Mouse (Mus musculus) thymus, postnatal 10 days (tissue): ENCODE data around the gene Crlf1.
A peak's percentile ranks its signal among the peaks of the same experiment; 100 is the strongest.

Experiments used
- DNase-seq, 2 experiments: peaks; one replicate each; pipeline ENCODE4 v3.0.0; 2021; ENCODE audit warnings: low spot score in 2 of 2

The Crlf1 gene

DNA sequence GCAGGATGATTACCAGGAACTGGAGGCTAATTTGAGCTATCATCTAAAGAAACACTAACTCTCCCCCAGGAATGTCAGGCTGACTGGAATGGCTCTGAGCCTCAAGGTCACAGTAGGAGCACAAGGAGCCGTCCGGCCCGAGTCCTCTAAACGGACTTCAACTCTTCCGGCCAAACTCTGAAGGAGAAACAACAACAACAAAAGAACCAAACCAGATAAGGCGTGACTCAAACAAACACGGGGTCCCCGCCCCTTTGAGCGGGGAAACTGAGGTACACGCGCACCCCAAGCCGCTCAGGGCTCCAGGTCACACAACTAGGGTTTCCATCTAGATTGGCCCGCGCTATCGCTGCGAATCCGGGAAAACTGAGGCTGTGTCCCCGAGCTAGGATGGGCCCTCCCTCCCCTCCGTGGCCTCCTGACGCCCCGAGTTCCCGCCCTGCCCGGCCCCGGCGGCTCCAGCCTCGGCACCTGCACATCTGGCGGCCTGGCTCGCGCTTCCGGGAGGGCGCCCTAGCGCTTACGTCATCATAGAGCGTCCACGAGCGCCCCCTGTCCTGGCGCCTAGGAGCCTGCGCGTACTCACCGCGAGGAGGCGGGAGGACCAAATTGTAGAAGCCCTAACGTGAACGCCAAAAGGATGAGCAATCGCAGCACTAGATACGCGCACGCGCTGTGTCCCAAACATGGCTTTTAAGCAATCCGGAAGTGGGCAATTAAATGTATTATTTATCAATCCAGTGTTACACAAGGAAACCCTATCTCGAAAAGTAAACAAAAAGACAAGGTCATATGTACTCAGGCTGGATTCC is 29.8 kb downstream of the Crlf1 start:
- DNase-seq = peak; percentile 93 to 97

- DNase-seq = no peak
These were observed 34.2 kb downstream of the Crlf1 start for GRCm38 (mm10) chr8:70527111-70527511.

DNA sequence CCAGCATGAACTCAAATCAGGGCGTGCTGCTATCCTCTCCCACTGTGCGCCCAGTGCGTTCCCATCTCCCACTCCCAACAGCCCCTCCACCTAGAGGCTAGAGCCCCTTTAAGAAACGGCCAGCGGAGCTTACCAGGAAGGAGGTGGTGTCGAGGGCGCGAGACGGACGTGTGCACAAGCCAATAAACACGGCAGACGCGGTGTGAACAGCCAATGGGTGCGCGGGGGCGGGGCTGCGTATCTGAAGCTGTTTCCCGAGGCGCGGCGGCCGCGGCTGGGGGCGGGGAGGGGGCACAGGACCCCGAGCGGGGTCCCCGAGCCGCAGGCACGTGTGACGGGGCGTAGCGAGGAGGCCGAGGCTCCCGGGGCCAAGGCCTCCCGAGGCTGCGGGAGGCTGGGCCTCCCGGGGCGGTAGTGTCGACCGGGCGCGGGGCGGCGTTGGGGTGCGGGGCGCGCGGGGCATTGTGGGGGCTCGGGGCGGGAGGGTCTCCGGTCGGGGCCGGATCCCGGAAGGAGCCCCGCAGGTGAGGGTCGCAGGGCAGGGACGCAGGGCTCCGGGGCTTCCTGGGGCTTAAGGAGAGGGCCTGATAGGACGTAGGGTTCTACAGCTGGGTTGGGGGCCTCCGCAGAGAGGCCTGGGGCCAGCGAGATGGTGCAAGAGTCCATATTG is 34.7 kb downstream of the Crlf1 start, which contains the start of the genes Fkbp8 and Kxd1:
Fkbp8 (plus strand) TSS at position 213 of the 670 bp plus-strand sequence.
Kxd1 (minus strand) TSS at position 445 of the 670 bp plus-strand sequence.
- peak; percentile 97 to 99 for DNase-seq

DNA sequence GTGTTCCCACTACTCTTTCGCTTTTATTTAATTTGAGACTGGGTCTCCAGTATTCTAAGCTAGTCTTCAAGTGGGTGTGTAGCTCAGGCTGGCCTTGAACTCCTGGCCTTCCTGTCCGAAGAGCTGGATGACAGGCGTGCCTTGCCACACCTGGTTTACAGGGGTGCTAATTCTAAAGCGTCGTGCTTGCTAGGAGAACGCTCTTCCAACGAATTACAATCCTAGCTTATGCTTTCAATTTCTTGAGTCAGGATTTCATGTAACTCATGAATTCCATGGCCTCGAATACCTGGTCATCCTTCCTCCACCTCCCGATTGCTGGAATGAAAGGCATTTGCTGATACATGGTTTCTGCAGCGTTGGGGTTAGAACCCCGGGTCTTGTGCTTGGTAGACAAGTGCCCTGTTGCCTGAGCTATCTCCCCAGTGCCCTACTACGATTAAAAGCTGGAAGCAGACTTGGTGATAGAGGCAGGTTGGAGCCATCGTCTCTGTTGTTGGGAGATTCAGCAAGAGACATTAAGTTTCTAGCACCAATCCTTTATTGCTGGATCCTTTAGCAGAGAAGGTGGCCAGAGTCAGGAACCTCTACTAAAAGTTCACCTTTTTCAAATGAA is 35.3 kb downstream of the Crlf1 start:
- DNase-seq = no peak

GRCm38 (mm10) chr8:70529299-70529698 is 36.3 kb downstream of the Crlf1 start:
- no peak for DNase-seq

DNA sequence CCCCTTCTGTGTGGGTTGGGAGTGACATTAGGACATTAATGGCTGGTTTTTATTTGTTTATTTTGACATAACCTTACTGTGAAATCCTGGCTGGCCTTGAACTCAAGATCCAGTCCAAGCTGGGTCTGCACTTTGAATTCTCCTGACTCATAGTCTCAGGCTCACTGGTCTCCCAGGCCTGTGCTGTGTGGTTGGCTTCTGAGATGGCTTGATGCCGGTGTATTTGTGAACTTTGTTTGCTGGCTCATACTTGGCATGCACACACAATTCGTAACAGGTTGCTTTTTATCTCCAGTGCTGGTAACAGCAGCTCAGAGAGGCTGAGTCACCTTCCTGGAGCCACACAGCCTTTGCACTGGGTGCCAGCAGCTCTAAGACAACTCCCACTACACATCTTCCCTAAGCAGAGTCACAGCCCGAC is 36.8 kb downstream of the Crlf1 start:
- DNase-seq = no peak

DNA sequence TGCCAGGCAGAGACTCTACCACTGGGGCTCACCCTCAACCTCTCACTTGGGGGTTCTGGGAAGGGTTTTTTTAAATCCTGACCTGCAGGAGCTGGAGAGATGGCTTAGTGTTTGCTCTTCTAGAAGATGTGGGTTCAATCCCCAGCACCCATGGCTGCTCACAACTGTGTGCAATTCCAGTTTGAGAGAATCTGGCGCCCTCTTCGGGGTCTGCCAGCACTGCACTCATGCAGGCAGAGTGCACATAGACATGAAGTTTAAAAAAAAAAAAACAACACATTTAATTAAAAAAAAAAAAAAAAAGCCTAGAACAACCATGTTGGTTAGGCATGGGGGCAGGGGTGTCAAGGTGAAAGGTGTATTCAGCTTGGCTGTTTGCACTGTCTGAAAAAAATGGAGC is 37.4 kb downstream of the Crlf1 start:
- DNase-seq = no peak

GRCm38 (mm10) chr8:70534281-70534680 is 41.3 kb downstream of the Crlf1 start:
- DNase-seq = no peak

DNA sequence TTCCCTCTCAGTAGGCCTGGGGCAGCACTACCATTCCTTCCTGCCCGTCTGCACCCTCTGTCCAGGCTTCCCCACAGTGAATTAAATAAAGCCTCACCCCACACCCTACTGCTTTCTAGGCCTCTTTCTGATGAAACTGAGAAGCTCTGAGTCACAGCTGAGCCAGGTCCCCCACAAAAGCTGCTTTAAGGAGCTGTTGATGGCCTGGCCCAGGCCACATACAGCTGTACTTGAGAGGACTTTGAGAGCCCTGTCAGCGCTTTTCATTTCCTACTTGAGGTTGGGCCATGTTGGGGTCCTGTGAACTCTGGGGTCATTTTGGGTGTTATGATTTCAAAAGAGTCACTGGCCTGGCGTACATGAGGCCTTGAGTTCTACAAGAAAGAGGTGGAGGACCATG is 42.3 kb downstream of the Crlf1 start:
- DNase-seq = no peak

GRCm38 (mm10) chr8:70535701-70536100 is 42.7 kb downstream of the Crlf1 start:
- DNase-seq = no peak

GRCm38 (mm10) chr8:70538024-70538579 is 45.1 kb downstream of the Crlf1 start:
- DNase-seq = peak; percentile 28 to 49

- DNase-seq = peak; percentile 99 to 100
These were observed 45.7 kb downstream of the Crlf1 start for GRCm38 (mm10) chr8:70538633-70539076.

DNA sequence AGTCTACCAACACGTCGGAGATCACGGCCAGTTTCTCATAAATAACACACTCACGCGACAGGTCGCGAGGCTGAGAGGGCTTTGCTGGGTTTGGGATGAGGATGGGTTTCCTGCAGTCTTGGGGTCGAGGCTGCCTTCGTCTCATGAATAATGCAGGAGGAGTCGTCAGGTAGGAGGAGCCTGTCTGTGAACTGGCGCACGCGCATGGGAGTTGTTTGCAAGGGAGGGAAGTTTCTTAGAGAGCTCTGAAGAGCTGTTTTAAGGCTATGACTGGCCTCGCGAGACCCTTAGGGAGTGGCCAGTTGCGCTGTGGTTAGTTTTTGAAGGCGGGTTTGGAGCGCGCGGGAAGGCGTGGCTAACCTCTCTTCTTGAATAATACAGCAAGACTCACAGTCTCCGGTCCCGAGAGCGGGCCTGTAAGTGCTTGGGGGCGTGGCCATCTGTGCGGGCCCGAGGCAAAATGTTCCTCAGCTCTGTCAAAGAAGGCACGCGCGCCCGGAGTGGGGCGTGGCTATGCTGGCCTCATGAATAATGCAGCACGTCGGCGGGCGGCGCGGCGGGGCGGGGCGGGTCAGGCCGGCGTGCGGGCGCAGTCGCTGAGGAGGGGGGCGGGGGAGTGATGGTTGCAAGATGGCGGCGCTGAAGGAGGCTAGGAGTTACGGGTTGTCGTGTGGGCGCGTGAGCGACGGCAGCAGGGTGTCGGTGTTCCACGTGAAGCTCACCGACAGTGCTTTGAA is 46.3 kb downstream of the Crlf1 start, which contains the start of gene Ell:
Ell (plus strand) TSS at position 381 of the 737 bp plus-strand sequence.
- DNase-seq = peak; percentile 99

- no peak for DNase-seq
These were observed 47.1 kb downstream of the Crlf1 start for GRCm38 (mm10) chr8:70540013-70540506.

DNA sequence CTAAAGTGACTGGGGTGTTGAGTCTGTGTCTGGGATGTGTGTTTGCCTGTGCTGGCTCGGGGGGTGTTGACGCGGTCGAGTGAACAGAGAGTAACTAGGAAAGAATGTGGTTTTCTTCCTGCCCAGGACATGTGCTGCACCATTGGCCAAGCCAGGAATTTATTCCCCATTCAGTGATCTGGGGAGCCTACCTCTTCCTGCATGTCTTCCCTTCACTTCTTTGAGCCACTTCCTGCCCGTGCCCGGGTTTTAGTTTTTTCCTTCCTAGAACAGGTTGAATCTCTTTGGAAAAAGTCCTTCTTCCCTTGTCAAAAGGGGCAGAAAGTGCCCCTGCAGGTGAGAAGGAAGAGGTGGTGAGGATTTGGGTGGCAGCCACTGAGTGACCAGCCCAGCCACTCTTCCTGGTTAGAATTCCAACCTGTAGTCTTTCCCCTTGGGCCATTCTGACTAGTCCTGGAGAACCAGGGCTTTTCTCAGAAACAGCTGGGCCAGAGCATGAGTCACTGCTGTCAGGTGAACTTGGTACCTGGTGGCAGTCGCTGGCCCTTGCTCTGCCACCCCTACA is 47.6 kb downstream of the Crlf1 start:
- no peak for DNase-seq

GRCm38 (mm10) chr8:70541081-70541480 is 48.1 kb downstream of the Crlf1 start:
- no peak for DNase-seq

DNA sequence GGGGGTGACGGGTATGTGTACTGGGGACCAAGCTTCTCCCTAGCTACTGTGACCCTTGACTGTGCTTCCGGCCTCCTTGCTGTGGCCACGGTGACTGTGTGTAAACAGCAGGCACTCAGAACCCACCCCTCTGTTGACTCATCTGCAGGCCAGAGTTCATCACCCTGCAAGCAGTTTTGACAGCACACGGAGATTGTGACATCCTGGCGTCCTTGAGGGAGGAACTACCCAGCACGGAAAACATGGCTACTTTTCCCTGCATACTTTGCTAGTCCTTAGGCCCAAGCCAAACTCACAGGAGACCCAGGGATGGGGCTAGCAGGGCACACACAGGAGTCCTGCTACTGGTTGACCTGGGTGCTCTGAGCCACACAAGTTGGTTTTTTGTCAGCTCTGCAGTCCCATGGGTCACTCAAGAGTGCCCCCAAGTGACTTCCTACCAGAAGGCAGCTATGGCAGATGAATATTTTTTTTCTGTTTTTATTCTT is 51.3 kb downstream of the Crlf1 start:
- DNase-seq = peak in 1 of 2 experiments; percentile 35

- no peak for DNase-seq
These were observed 53.5 kb downstream of the Crlf1 start for GRCm38 (mm10) chr8:70546412-70546811.

- DNase-seq = no peak
These were observed 54.8 kb downstream of the Crlf1 start for GRCm38 (mm10) chr8:70547762-70548161.

GRCm38 (mm10) chr8:70549412-70550184 is 56.6 kb downstream of the Crlf1 start:
- no peak for DNase-seq
